Mouse (Mus musculus) CD4-positive helper T cell, adult 2 months (primary cell): ENCODE data around the gene Lgr5.

ENCODE experiments used
- DNase-seq: peaks from one replicate; pipeline ENCODE4 v3.0.0-alpha.2; 2012; ENCODE audit warnings: low read depth, missing footprints, low spot score

The Lgr5 gene

GRCm38 (mm10) chr10:115570577-115570976, 17.0 kb downstream of the Lgr5 start:
- no peak for DNase-seq

- DNase-seq = no peak
These were observed 17.7 kb downstream of the Lgr5 start, which contains the start of gene A930009A15Rik for GRCm38 (mm10) chr10:115569712-115570491. Gene A930009A15Rik (plus strand): TSS chr10:115569986.

- DNase-seq = no peak
These were observed 23.6 kb downstream of the Lgr5 start for GRCm38 (mm10) chr10:115563961-115564360.

GRCm38 (mm10) chr10:115562911-115563686, 24.5 kb downstream of the Lgr5 start:
- DNase-seq = no peak

GRCm38 (mm10) chr10:115561136-115561880, 26.3 kb downstream of the Lgr5 start:
- DNase-seq = no peak

GRCm38 (mm10) chr10:115556738-115557242, 30.8 kb downstream of the Lgr5 start:
- no peak for DNase-seq

- DNase-seq = no peak
These were observed 32.3 kb downstream of the Lgr5 start for GRCm38 (mm10) chr10:115555191-115555765.

GRCm38 (mm10) chr10:115553352-115554113, 34.0 kb downstream of the Lgr5 start:
- DNase-seq = no peak

- no peak for DNase-seq
These were observed 36.5 kb downstream of the Lgr5 start for GRCm38 (mm10) chr10:115551069-115551468.

- no peak for DNase-seq
These were observed 37.3 kb downstream of the Lgr5 start for GRCm38 (mm10) chr10:115550253-115550652.

GRCm38 (mm10) chr10:115542917-115543316, 44.7 kb downstream of the Lgr5 start:
- DNase-seq = no peak

GRCm38 (mm10) chr10:115530746-115531145, 56.8 kb downstream of the Lgr5 start:
- no peak for DNase-seq

GRCm38 (mm10) chr10:115529768-115530167, 57.8 kb downstream of the Lgr5 start:
- DNase-seq = no peak

- DNase-seq = no peak
These were observed 58.7 kb downstream of the Lgr5 start for GRCm38 (mm10) chr10:115528892-115529291.

- no peak for DNase-seq
These were observed 66.5 kb downstream of the Lgr5 start for GRCm38 (mm10) chr10:115521081-115521451.

- no peak for DNase-seq
These were observed 67.1 kb downstream of the Lgr5 start for GRCm38 (mm10) chr10:115520200-115521080.

- DNase-seq = no peak
These were observed 68.7 kb downstream of the Lgr5 start for GRCm38 (mm10) chr10:115518845-115519244.

GRCm38 (mm10) chr10:115515503-115515902, 72.1 kb downstream of the Lgr5 start:
- no peak for DNase-seq

- no peak for DNase-seq
These were observed 76.6 kb downstream of the Lgr5 start for GRCm38 (mm10) chr10:115510959-115511358.
